Mouse (Mus musculus) cerebellum, adult 18-20 months (tissue): Measurements from ENCODE around the gene Farsb.
"Not testable (repeated sequence)": the region's sequence is repeated elsewhere in the genome, so short reads cannot be mapped to it uniquely, and the experiment has no call there.

ENCODE experiments used
- DNase-seq, 2 experiments: peaks; one replicate each; pipeline ENCODE4 v3.0.0; 2021

Gene Farsb

DNA sequence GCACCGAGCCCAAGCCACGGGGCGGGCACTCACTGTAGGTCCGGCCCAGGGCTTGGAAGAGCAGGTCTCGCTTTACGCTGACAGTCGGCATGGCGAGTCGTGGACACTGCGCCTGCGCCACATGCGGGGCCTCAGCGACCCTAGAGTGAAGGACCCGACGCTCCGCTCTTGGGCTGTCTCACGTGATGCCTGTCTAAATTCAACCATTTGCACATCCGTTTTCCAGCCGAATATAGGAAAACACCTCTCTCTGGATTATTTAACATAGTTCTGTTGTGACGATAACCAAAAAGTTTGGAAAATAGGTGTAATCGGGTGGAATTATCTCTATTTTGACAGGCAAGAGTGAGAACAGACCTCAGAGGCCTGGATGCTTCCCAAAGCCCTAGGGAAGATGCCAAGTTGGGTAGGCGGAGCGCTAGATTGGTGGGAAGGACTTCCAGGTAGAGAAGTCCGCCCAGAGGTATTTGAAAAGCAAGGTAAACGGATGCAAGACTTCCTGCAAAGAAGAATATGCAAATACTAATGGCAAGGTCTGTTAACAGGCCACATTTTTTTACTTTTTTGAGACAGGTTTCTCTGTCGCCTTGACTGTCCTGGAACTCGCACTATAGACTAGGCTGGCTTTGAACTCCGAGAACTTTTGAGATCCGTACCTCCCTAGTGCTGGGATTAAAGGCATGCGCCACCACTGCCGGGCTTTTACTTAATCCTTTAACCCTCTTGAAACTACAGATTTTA lies at the start of gene Farsb:
Farsb (minus strand) TSS at position 146 of the 741 bp plus-strand sequence.
- peak; percentile 82 to 91 for DNase-seq

DNA sequence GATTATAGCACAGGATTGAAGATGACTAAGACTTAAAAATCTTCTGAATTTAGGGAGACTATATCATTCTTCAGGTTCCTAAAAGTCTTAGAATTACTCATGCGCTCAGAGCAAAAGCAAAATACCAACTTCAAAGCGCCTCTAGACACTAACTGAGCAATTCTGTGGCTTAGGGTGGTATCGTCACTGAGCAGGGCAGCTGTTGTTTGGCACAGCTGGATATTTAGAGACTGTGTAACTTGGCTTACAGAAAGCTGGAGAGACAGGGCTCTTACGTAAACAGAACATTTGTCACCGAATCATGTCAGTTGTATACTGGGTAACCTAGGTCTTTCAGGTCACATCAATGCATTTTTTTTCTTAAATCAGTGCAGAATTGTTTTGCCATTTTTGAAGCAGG lies 49.7 kb upstream of the Farsb start:
- no peak for DNase-seq

DNA sequence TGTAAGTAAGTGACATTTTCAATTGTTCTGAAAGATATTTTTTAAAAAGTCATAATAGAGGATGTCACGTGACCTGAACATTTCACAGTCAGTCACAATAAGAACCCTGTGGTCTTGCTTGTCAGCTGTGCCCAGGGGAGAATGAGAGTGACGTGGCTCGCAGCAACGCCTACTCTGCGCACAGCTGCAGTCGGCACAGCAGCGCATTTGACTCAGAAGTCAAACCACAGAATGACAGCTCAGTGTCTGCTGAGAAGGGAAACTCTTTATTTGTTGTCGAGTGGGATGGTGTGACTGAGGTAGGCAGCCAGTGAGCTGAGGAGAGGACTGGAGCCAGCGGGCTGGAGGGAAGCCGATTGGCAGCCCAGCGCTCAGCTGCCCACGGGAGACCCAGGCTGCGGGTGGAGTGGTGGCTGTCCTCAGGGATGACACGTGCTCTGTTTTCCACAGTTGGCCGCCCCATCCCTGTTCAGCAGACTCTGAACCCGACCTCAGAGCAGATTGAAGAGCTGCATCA lies 48.9 kb upstream of the Farsb start:
- peak; percentile 74 to 81 for DNase-seq

DNA sequence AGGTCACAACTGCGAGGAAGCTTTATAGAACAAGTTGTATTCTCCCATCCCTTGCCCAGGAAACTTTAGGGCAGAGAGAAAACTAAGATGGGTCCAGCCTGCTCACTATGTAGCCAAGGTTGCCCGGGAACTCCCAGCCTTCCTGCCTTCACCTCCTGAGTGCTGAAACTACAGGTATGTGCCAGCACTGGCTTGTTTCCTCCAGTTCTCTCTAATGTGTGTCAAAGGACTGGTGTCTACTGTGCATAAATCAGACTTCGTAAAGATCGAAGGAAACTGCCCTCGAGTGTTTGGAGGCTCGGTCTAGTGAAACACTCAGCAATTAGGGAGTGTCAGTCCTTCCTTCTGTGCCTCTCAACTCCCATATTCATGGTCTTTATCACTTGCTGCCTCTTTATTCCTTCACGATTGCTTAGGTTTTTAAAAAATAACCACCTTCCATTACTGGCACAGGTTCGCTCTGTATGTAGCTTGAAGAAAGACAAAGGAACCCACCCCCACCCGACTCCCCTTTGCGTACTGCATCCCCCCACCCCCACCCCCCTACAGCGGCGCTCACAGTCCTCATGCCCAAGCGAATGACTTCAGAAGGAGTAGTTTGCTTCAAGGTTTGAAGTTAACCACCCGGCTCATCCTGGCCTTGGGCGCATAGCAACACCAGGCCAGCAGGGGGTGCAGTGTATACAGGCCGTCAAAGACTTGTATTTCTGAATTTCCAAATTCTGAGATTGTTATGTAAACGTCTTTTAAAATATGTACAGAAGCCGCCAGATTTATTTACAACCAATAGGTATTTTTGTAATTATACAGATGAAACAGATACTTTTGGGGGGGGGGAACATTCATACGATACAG lies 47.8 kb upstream of the Farsb start:
- peak; percentile 84 to 88 for DNase-seq

GRCm38 (mm10) chr1:78534428-78535150 lies 45.9 kb upstream of the Farsb start:
- DNase-seq: no peak

DNA sequence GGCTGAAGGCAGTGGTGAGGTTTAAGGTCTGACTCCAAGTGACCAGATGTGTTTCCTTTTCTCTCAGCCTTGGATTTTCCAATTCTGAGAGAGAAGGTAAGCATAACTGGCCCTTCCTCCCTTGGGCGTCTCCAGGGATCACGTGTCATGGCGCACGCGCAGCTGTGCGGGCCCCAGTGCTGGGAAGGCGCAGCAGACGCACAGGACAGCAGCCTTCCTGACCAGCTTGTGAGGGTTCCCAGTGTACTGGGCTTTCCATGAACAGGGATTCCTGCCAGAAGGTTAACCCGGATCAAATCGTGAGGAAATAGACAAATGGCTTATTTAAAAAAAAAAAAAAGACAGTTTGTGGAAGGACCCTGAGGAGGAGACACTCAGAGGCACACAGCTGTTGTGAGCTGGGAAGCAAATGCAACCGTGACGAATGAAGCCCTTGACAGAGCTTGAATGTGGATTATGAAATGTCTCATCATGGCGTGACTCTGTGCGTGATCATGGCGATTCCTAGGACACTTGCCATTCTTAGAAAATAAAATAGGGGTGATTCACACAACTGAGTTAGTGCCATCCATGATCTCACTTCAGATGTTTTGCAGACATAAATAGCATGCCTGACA lies 43.6 kb upstream of the Farsb start:
- peak in 1 of 2 experiments; percentile 5 for DNase-seq

GRCm38 (mm10) chr1:78530500-78531215 lies 42.0 kb upstream of the Farsb start:
- DNase-seq: no peak

- DNase-seq: no peak
These were observed 40.3 kb upstream of the Farsb start for GRCm38 (mm10) chr1:78529011-78529410.

DNA sequence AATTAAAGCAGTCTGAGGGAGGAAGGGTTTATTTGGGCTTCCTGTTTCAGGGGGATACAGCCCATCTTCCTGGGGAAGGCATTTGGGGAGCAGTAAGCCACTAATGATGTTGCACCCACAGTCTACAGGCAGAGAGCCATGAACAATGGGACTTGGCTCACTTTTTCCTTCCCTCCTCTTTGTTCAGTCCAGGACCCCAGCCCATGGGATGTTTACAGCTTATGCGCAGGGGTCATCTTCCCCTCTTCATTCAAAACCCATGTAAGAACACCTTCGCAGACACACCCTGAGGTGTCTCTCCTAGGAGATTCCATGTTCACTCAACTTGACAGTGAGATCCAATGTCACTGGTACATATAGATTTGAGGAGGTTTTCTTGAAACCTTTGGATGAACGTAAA lies 39.7 kb upstream of the Farsb start:
- DNase-seq: no peak

DNA sequence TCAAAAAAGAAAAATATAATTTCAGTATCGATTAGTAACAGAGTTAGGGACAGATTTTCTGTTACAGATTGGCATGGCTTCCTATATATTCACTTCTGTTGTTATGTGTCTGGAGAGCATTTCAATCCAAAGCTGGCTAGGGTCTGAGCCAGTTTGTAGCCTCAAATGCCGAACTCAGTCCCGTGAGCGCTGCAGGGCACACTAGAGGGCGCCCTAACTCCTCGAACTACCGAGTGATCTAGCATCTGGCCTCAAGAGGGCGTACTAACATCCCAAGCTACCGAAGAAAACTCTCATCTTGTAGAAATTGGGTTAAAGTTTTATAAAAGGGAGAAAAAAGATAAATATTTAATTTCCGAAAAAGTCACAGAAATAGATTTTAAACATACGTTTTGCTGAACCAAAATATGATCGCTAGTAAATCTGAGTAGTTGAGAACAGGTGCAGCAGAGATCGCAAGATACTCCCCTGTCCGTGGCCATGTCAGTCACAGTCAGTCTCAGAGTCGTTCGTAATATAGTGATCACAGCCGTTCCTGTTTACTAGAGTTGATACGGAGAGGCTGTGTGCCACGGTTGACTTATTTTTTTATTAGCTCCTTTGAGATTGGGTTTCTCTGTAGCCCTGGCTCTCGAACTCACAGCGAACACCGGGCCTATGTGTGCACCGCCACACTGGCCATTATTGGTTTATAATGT lies 36.6 kb upstream of the Farsb start:
- peak; percentile 52 to 62 for DNase-seq

GRCm38 (mm10) chr1:78518907-78519306 lies 30.2 kb upstream of the Farsb start:
- DNase-seq: no peak

DNA sequence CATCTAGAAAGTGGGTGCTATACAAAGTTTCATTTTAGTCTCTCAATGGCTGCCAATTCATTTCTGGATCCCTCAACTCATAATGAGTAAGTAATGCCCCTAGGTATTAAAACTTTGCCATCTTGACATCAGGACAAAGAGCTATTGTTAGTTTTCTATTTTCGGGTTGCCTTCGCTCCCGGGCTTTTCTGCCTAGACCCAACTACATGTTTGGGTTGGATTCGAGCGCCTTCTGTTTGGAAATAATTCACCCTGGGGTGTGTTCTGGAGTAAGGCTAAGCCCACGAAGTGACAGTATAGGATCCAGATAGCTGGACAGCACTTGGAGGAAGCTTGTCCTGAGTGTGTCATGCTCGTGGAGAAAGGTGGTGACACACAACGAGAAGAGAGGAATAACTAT lies 24.1 kb upstream of the Farsb start:
- no peak for DNase-seq

GRCm38 (mm10) chr1:78511621-78512160 lies 23.0 kb upstream of the Farsb start, which contains the start of gene BC035947:
Gene BC035947, minus strand, starts transcription at chr1:78512158.
- DNase-seq: peak in 1 of 2 experiments; percentile 11

DNA sequence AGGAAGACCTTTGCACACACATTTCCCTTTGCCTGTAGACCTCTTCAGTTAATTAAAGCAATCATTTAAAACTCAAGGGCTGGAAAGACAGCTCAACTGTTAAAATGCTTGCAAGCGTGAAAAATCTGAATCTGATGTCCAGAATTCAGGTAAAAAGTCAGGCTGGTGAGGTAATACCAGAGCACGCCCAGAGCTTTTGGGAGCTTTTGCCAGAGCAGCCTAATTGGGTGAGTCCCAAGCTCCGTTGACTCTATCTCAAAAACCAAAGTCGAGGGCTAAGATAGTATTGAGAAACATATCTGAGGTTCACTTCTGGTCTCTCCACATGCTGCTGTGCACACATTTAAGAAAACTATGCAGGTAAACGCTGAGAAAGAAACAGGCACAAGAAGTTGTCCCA lies 22.2 kb upstream of the Farsb start, which contains the start of gene Mogat1:
Mogat1 (plus strand) TSS at position 130 of the 400 bp plus-strand sequence.
- DNase-seq: no peak

GRCm38 (mm10) chr1:78507137-78507536 lies 18.4 kb upstream of the Farsb start:
- DNase-seq: no peak

GRCm38 (mm10) chr1:78502527-78502926 lies 13.8 kb upstream of the Farsb start:
- DNase-seq: no peak

GRCm38 (mm10) chr1:78501856-78502255 lies 13.2 kb upstream of the Farsb start:
- DNase-seq: not testable (repeated sequence)

DNA sequence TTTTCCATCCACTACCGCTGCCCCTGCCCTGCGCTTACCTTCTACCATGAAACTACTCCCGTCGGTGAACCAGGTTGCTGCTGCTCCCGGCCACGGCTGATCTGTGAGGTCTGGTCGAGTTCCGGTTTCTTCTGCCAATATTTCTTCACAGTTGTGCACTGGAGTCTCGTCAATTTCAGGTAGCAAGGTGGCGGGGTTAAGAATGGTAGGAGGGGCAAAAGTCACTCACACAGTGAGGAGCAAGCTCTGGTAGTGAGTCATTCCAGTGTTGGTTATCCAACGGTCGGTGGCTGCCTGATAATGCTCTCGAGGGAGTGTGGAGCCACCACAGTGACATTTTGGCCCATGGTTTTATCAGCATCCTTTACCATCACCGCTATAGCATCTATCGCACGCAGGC lies 12.3 kb upstream of the Farsb start:
- no peak for DNase-seq

GRCm38 (mm10) chr1:78490143-78490542 lies 1.4 kb upstream of the Farsb start:
- no peak for DNase-seq

DNA sequence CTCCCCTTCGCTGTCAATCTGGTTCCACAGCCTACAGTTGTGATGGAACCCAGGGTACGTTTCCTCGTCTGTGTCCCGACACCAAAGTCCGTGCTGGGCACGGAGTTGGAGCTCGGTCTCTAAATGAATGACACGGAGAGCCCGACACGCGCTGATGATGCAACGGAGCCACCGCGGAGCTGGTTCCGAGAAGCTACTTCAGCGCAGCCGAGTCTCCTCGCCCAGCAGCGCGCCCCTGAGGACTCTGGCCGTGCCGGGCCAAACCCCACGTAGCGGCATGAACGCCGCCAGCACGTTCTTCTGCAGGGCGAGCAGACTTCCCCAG lies 308 bp downstream of the Farsb start:
- no peak for DNase-seq

DNA sequence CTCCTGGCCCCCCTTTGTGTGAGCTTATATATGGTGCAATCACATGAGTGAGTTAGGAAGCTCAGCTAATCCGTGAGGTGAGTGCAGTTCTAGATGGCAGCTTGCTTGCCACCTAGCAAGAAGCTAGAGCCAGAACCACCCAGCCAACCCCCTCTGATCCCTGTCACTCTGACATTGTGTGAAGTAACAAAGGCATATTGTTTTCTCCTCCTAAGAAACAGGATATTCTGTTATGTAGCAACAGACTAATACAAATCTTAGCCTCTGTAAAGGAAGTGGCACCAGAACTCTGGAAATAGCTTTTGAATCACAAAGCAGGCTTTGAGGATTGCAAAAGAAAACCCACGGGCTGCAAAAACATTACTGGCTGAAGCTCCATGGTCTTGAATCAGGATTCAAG lies 4.3 kb downstream of the Farsb start:
- DNase-seq: no peak
